Mouse (Mus musculus) midbrain, embryonic 10.5 days (tissue): Measurements from ENCODE around the gene Tnik. TPM values are rescaled to one million over a fixed set of nuclear protein-coding genes. Genes with fewer than 3 reads are reported as not detected.

Experiments used
- DNase-seq: peaks from one replicate; pipeline ENCODE4 v3.0.0-alpha.2; 2017; ENCODE audit warnings: low spot score
- H3K27ac ChIP-seq: fragments of 300-500 bp; sonication (generic); replicated peaks from 2 replicates; pipeline ENCODE4 v1.5.1; 2016; ENCODE audit warnings: mild to moderate bottlenecking
- H3K27me3 ChIP-seq: fragments of 300-500 bp; sonication (generic); 2 replicates; pipeline ENCODE4 v1.6.1; 2016; ENCODE audit warnings: low read depth, mild to moderate bottlenecking; ENCODE audit not compliant: poor library complexity, severe bottlenecking
- H3K36me3 ChIP-seq: fragments of 300-500 bp; sonication (generic); 2 replicates; pipeline ENCODE4 v1.6.1; 2016; ENCODE audit warnings: mild to moderate bottlenecking, moderate library complexity
- H3K4me1 ChIP-seq: fragments of 300-500 bp; sonication (generic); 2 replicates; pipeline ENCODE4 v1.6.1; 2016
- H3K4me3 ChIP-seq: fragments of 300-500 bp; sonication (generic); 2 replicates; pipeline ENCODE4 v1.5.1; 2016; ENCODE audit warnings: mild to moderate bottlenecking, moderate library complexity
- H3K9me3 ChIP-seq: fragments of 300-500 bp; sonication (generic); replicated peaks from 2 replicates; pipeline ENCODE4 v1.6.1; 2016; ENCODE audit warnings: mild to moderate bottlenecking
- WGBS: fragments of 180-500 bp; shearing (Covaris S2); methylation state at CpG from one replicate; pipeline ENCODE4 v1.1.7; 2016; 5-methylcytosine and 5-hydroxymethylcytosine counted together
- polyA plus RNA-seq: library from polyadenylated mRNA; unstranded; fragments of >200 nt; fragmentation: Nextera tagmentation; extraction: Ambion mirVana; gene quantifications from 2 replicates; pipeline ENCODE4 v1.2.1, GENCODE M21; 2016

The Tnik gene
- 6.6 and 11.4 TPM in 2 replicates for polyA plus RNA-seq

GRCm38 (mm10) chr3:28263002-28263947 is at the start of gene Tnik:
TSS of gene Tnik (plus strand) at chr3:28263214.
- Histone ChIP-seq H3K4me1 (peaks cover 52% of the 10 kb centered on the region), H3K27ac (peak within 1 kb of the TSS; percentile 84), H3K27me3 (peaks cover 43% of the 10 kb centered on the region), H3K36me3 (no peaks in the 10 kb centered on the region), H3K4me3 (peak within 1 kb of the TSS; percentile 71), H3K9me3 (no peaks in the 10 kb centered on the region)
- WGBS: under 1% methylated on average over 59 of the region's 59 CpGs
- DNase-seq: peak; percentile 86

GRCm38 (mm10) chr3:28214886-28215311 is 48.1 kb upstream of the Tnik start:
- H3K36me3 ChIP-seq: no peaks in the 10 kb centered on the region
- WGBS: 84% methylated on average over 7 of the region's 7 CpGs
- no peak overlapping the region for H3K4me3 ChIP-seq
- DNase-seq: no peak
- H3K4me1 ChIP-seq: peaks cover 8% of the 10 kb centered on the region
- no peaks in the 10 kb centered on the region for H3K27me3 ChIP-seq
- H3K9me3 ChIP-seq: no peaks in the 10 kb centered on the region
- H3K27ac ChIP-seq: no peak overlapping the region

DNA sequence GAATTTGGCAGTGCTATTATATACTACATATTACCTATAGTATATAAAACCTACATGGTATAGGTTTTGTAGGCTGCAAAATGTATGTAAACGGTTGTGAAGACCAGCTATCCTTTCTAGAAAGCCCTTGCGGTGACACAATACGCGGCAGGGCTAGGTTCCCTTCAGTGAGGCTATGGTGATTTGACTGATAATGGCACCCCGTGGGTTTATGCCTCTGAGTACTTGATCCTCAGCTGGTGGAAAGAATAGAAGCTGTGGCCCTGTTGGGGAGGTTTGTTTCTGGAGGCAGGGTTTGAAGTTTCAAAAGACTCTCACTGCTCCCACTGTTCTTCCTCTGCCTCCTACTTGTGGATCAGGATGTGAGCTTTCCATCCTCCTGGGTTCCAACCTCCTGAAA is 46.0 kb upstream of the Tnik start:
- 15% methylated on average over 5 of the region's 5 CpGs for WGBS
- H3K27ac ChIP-seq: no peak overlapping the region
- H3K4me1 ChIP-seq: peaks cover 8% of the 10 kb centered on the region
- H3K9me3 ChIP-seq: no peaks in the 10 kb centered on the region
- no peaks in the 10 kb centered on the region for H3K27me3 ChIP-seq
- DNase-seq: no peak
- H3K4me3 ChIP-seq: no peak overlapping the region
- no peaks in the 10 kb centered on the region for H3K36me3 ChIP-seq

- no peaks in the 10 kb centered on the region for H3K27me3 ChIP-seq
- no peak overlapping the region for H3K4me3 ChIP-seq
- 85% methylated on average over 7 of the region's 7 CpGs for WGBS
Observed at GRCm38 (mm10) chr3:28219533-28219932, 43.5 kb upstream of the Tnik start.

DNA sequence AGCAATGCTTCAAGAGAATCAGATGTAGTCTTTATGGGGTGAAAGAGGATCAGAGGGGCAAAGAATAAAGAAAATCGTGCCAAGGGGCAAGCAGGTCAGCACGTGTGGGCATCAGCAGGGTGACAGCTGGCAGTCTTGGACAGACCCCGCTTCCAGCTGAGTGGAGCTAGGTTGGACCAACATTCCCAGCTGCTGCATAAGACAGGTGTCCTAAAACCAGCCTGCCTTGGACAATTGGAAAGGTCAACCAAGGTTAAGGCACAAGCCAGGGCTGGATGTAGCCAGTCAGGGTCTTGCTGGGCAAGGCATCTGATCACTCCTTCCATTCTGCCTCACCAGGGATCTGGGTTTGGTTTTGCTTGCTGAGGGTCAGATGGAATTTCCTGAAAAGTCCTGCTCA is 43.0 kb upstream of the Tnik start:
- DNase-seq: no peak
- no peaks in the 10 kb centered on the region for H3K36me3 ChIP-seq

More at GRCm38 (mm10) chr3:28219533-28219932, 43.5 kb upstream of the Tnik start:
- no peak for DNase-seq
- peaks cover 14% of the 10 kb centered on the region for H3K4me1 ChIP-seq
- H3K27ac ChIP-seq: no peak overlapping the region
- H3K9me3 ChIP-seq: no peaks in the 10 kb centered on the region
- H3K36me3 ChIP-seq: no peaks in the 10 kb centered on the region

DNA sequence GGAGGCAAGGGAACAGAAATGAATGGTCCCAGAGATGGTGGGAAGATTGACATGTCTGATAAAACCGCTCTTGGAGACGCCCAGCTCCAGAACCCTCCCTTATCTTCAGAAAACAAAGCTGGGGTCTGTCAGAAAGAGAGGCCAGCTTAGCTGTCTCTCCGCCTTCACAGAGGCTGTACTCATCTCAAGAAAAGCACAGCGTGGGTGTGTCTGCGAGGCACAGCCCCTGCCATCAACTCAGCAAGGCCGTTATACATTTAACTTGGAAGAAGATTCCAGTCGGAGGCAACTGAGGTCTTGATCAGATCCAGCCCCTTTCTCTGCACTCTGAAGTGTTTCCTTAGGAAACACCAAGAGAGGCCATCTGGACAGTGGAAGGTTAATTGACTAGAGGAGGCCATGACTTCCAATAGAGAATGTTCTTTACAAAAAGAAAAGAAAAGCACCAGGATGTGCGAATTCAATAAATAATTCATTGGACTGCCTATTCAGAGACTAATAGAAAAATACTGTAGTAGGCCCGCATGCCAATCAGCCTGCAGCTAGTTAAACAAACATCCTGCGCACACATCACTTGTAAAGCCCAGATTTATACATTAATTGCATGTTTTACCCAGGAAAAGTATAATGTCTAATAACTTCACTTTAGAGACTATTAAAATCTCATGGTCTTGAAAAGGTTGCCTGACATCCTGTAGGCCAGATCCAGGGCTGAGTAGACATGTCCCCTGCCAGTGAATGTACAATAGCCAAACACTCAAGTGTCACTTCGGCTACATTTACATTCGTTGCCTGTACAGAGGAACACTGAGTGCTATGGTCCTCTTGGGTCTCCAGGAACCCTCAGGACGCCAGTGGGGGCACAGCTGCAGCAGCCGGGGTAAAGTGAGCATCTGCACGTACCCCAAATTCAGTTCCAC is 38.3 kb upstream of the Tnik start:
- no peaks in the 10 kb centered on the region for H3K9me3 ChIP-seq
- H3K27ac ChIP-seq: peak overlapping the region; percentile 38
- DNase-seq: peak; percentile 13
- H3K27me3 ChIP-seq: no peaks in the 10 kb centered on the region
- H3K4me3 ChIP-seq: no peak overlapping the region
- no peaks in the 10 kb centered on the region for H3K36me3 ChIP-seq
- H3K4me1 ChIP-seq: peaks cover 15% of the 10 kb centered on the region
- 76% methylated on average over 15 of the region's 15 CpGs for WGBS

More for the DNA sequence above, 43.0 kb upstream of the Tnik start:
- Histone ChIP-seq H3K4me1 (peaks cover 19% of the 10 kb centered on the region), H3K27ac (no peak overlapping the region), H3K4me3 (no peak overlapping the region), H3K9me3 (no peaks in the 10 kb centered on the region), H3K27me3 (no peaks in the 10 kb centered on the region)
- WGBS: 90% methylated on average over 3 of the region's 3 CpGs

GRCm38 (mm10) chr3:28225357-28225905 is 37.6 kb upstream of the Tnik start:
- Histone ChIP-seq H3K4me3 (no peak overlapping the region), H3K9me3 (no peaks in the 10 kb centered on the region), H3K27me3 (no peaks in the 10 kb centered on the region), H3K4me1 (peaks cover 15% of the 10 kb centered on the region), H3K27ac (peak overlapping the region; percentile 38; the same call in 1 of the 2 replicates), H3K36me3 (no peaks in the 10 kb centered on the region)
- 87% methylated on average over 9 of the region's 9 CpGs for WGBS
- DNase-seq: no peak

- no peak overlapping the region for H3K4me3 ChIP-seq
- DNase-seq: no peak
- no peaks in the 10 kb centered on the region for H3K9me3 ChIP-seq
- 94% methylated on average over 19 of the region's 19 CpGs for WGBS
- no peaks in the 10 kb centered on the region for H3K36me3 ChIP-seq
- H3K27ac ChIP-seq: no peak overlapping the region
- peaks cover 15% of the 10 kb centered on the region for H3K4me1 ChIP-seq
- no peaks in the 10 kb centered on the region for H3K27me3 ChIP-seq
Observed at GRCm38 (mm10) chr3:28226181-28226580, 36.8 kb upstream of the Tnik start.

DNA sequence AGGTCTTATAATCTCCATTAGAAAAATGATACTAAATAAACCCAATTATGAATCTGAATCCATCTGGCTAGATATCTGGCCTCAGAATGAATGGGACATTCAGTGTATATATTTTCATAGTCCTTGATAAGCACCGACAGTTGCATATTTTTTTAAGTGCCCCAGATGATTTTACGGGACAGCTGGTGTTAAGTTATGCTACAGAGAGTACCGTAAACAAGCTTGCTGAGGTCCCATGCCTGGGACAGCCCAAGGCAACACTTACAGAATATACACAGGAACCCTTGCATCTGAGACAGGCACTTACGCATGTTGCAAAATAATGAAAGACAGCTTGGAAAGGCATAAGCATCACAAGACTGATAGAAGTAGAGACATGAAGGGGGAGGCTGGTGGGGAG is 34.1 kb upstream of the Tnik start:
- Histone ChIP-seq H3K27me3 (no peaks in the 10 kb centered on the region), H3K27ac (no peak overlapping the region), H3K4me3 (no peak overlapping the region), H3K36me3 (no peaks in the 10 kb centered on the region), H3K4me1 (peaks cover 15% of the 10 kb centered on the region), H3K9me3 (no peaks in the 10 kb centered on the region)
- 86% methylated on average over 4 of the region's 4 CpGs for WGBS
- DNase-seq: no peak

GRCm38 (mm10) chr3:28229503-28229902 is 33.5 kb upstream of the Tnik start:
- DNase-seq: no peak
- Histone ChIP-seq H3K36me3 (no peaks in the 10 kb centered on the region), H3K27me3 (no peaks in the 10 kb centered on the region), H3K4me3 (no peak overlapping the region), H3K4me1 (peaks cover 9% of the 10 kb centered on the region), H3K9me3 (no peaks in the 10 kb centered on the region), H3K27ac (no peak overlapping the region)
- WGBS: 95% methylated on average over 2 of the region's 2 CpGs

GRCm38 (mm10) chr3:28232885-28233284 is 30.1 kb upstream of the Tnik start:
- no peak overlapping the region for H3K4me3 ChIP-seq
- no peaks in the 10 kb centered on the region for H3K36me3 ChIP-seq
- 86% methylated on average over 4 of the region's 4 CpGs for WGBS
- H3K27ac ChIP-seq: no peak overlapping the region
- H3K4me1 ChIP-seq: no peaks in the 10 kb centered on the region
- H3K9me3 ChIP-seq: no peaks in the 10 kb centered on the region
- no peaks in the 10 kb centered on the region for H3K27me3 ChIP-seq
- DNase-seq: no peak

- WGBS: 90% methylated on average over 7 of the region's 7 CpGs
- H3K9me3 ChIP-seq: no peaks in the 10 kb centered on the region
- no peaks in the 10 kb centered on the region for H3K27me3 ChIP-seq
- H3K4me3 ChIP-seq: no peak overlapping the region
- no peak overlapping the region for H3K27ac ChIP-seq
- no peaks in the 10 kb centered on the region for H3K4me1 ChIP-seq
- no peak for DNase-seq
- no peaks in the 10 kb centered on the region for H3K36me3 ChIP-seq
Observed at GRCm38 (mm10) chr3:28234179-28234578, 28.8 kb upstream of the Tnik start.
